Mouse (Mus musculus): ENCODE data around the gene Tnfrsf8. TPM values are rescaled to one million over a fixed set of nuclear protein-coding genes. Genes with fewer than 3 reads are reported as not detected.
"Not testable (repeated sequence)": the region's sequence is repeated elsewhere in the genome, so short reads cannot be mapped to it uniquely, and the experiment has no call there.

The Tnfrsf8 gene
- polyA plus RNA-seq (2015; fragmentation: Nextera tagmentation; extraction: Ambion mirVana): 0.08 and 0.18 TPM in 2 replicates

DNA sequence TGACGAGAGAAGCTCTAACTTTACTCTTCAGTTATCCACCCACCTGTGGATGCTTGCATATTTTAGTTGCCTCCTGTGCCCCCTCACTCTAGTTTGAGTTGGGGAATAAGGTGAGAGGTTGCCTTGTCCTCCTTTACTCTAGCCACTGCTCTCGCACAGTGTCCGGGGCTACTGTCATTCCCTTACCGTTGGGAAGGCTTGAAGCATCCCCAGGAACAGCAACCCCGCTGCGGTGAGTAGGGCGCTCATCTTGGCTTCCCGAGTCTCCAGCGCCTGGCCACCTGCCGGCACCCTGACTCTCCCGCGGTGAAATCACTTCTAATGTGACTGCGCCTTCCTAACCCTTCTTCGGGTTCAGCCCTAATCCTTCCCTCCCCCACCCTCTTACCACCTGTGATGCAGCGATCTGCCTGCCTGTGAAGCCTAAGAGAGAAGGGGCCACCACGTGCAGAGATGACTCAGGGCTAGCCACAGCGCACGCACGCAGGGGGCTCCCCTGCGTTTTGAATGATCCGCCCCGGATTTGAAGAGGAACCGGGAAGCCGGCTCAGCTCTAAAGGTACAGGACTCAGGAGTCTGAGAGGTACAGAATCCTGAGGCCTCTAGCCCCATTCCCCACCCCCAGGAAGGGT is at the start of gene Tnfrsf8:
Gene Tnfrsf8, minus strand, starts transcription at position 329 of the 632 bp plus-strand sequence.
- no peaks in the 10 kb centered on the region for H3K36me3 ChIP-seq (ENCODE audit: poor library complexity, severe bottlenecking)
- WGBS: 4% methylated on average over 19 of the region's 24 CpGs

DNA sequence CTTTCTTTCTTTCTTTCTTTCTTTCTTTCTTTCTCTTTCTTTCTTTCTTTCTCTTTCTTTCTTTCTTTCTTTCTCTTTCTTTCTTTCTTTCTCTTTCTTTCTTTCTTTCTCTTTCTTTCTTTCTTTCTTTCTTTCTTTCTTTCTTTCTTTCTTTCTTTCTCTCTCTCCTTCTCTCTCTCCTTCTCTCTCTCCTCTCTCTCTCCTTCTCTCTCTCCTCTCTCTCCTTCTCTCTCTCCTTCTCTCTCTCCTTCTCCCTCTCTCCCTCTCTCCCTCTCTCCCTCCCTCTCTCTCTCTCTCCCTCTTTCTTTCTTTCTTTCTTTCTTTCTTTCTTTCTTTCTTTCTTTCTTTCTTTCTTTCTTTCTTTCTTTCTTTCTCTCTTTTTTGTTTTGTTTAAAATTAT is 46.7 kb upstream of the Tnfrsf8 start:
- H3K27me3 ChIP-seq; ATAC-seq; H3K9me3 ChIP-seq (replicated peaks); H3K4me2 ChIP-seq; H3K4me3 ChIP-seq; H3K9ac ChIP-seq; H3K4me1 ChIP-seq; H3K36me3 ChIP-seq (ENCODE audit: poor library complexity, severe bottlenecking); H3K27ac ChIP-seq: not testable (repeated sequence)

More for the DNA sequence above, at the start of gene Tnfrsf8:
- Histone ChIP-seq H3K4me3 (no peak within 1 kb of the TSS), H3K4me1 (no peaks in the 10 kb centered on the region), H3K9me3 (replicated peaks) (no peaks in the 10 kb centered on the region), H3K4me2 (no peak within 1 kb of the TSS), H3K9ac (no peak within 1 kb of the TSS), H3K27ac (no peak within 1 kb of the TSS), H3K27me3 (peaks cover 12% of the 10 kb centered on the region; the same call in 1 of the 2 replicates)
- ATAC-seq: no peak

DNA sequence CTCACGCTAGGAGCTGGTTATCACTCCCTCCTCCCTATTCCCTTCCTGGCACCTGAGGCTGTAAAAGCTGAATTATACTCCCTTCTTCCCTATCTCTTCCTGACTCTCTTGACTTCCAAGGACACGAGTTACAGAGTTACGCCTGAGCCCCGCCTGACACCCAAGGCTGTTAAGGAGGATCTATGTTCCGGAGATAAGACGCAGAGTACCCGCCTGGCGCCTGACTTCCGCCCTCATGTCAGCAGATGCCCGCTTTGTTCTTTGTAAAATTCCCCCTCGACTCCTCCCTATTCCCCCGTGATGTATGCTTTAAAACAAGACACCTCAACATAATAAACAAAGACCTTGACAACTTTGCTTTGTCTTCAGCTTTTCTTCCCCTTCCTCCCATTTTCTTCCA is 46.1 kb upstream of the Tnfrsf8 start:
- no peaks in the 10 kb centered on the region for H3K4me1 ChIP-seq
- no peaks in the 10 kb centered on the region for H3K27me3 ChIP-seq
- H3K9ac ChIP-seq: no peak overlapping the region
- 41% methylated on average over 12 of the region's 12 CpGs for WGBS
- no peak overlapping the region for H3K27ac ChIP-seq
- H3K4me3 ChIP-seq: no peak overlapping the region
- no peak overlapping the region for H3K4me2 ChIP-seq
- H3K9me3 ChIP-seq (replicated peaks): no peaks in the 10 kb centered on the region
- ATAC-seq: no peak
- H3K36me3 ChIP-seq (ENCODE audit: poor library complexity, severe bottlenecking): no peaks in the 10 kb centered on the region

DNA sequence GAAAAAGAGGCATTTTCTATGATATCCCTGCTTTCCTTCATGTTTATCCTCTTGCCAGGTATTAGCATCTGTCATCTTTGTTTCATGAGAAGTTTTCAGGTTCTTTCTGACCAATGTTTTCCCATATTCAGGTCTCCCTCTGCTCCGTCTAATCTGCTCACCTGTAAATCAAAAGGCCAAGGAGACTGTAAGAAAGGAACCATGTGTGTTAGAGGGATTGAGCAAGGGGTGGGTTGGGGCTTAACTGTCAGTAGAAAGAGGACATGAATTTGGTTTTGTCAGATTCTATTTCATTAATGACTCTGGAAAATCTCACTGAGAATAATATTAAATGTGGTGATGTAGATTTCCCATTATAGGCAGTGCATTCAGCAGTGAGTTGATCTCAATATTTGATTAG is 45.6 kb upstream of the Tnfrsf8 start:
- Histone ChIP-seq H3K36me3 (ENCODE audit: poor library complexity, severe bottlenecking) (no peaks in the 10 kb centered on the region), H3K4me2 (no peak overlapping the region), H3K9me3 (replicated peaks) (no peaks in the 10 kb centered on the region), H3K9ac (no peak overlapping the region), H3K27me3 (no peaks in the 10 kb centered on the region), H3K4me1 (no peaks in the 10 kb centered on the region), H3K27ac (no peak overlapping the region), H3K4me3 (no peak overlapping the region)
- WGBS: 89% methylated on average over 1 of the region's 1 CpGs
- ATAC-seq: no peak

DNA sequence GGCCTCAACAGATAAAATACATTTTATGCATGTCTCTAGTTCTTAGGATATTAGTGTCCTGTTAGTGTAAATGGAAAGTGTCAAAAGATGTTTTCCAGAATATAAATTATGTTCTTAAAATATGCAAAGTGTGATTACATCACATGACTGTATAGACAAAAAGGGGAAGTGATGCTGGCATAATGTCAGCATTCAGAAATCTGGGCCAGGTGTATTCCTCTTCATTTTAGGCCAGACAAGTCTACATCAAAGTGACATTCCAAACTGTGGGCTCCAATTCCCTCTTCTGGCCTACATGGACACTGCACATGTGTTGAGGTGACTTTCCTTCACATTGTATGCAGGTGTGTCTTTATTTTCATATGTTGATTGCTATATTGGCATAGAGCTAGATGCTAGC is 41.3 kb upstream of the Tnfrsf8 start:
- H3K27me3 ChIP-seq: no peaks in the 10 kb centered on the region
- H3K27ac ChIP-seq: no peak overlapping the region
- H3K36me3 ChIP-seq (ENCODE audit: poor library complexity, severe bottlenecking): no peaks in the 10 kb centered on the region
- H3K9ac ChIP-seq: no peak overlapping the region
- no peaks in the 10 kb centered on the region for H3K9me3 ChIP-seq (replicated peaks)
- no peak for ATAC-seq
- no peaks in the 10 kb centered on the region for H3K4me1 ChIP-seq
- H3K4me2 ChIP-seq: no peak overlapping the region
- no peak overlapping the region for H3K4me3 ChIP-seq

DNA sequence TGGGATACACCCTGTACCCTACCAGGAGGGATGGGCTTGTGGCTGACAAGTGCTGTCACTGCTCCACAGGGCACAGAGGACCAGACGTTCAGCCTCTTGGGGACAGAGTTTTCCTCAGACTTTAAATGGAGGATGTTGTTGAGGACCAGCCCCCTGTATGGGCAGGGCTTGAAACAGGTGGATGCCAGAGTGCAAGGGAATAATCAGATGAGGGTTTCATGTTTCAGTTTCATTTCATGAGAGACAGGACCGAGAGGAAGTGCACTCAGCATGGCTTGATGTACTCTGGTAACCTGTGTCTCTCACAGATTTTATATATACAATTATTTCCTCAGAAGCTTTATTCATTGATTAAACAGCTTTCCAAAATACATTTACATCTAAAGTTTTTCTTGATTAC is 38.9 kb upstream of the Tnfrsf8 start:
- no peak for ATAC-seq
- WGBS: 57% methylated on average over 2 of the region's 2 CpGs
- Histone ChIP-seq H3K9ac (no peak overlapping the region), H3K4me2 (no peak overlapping the region), H3K4me1 (no peaks in the 10 kb centered on the region), H3K36me3 (ENCODE audit: poor library complexity, severe bottlenecking) (no peaks in the 10 kb centered on the region), H3K4me3 (no peak overlapping the region), H3K9me3 (replicated peaks) (no peaks in the 10 kb centered on the region; the same call in 1 of the 2 replicates), H3K27me3 (no peaks in the 10 kb centered on the region), H3K27ac (no peak overlapping the region)

DNA sequence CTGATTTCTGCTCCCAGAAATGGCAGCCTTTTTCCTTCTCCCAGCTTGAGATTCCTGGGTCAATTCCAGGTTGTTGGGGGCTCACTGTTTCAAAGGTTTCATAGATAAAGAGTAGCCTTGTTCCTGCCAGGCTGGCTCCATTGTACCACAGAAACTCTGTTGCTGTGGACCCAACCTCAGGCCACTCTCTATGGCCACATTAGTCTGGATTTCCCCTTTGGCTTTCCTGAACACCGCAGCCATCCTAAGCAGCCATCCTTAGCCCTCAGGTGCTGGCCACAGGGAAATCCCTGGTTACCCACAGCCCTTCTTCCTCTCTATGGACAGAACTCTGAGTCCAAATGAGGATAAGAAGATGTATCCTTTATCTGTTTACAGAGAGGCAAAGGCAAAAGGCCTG is 30.0 kb upstream of the Tnfrsf8 start:
- Histone ChIP-seq H3K4me1 (no peaks in the 10 kb centered on the region), H3K27ac (no peak overlapping the region), H3K9me3 (replicated peaks) (no peaks in the 10 kb centered on the region), H3K9ac (no peak overlapping the region), H3K27me3 (no peaks in the 10 kb centered on the region), H3K36me3 (ENCODE audit: poor library complexity, severe bottlenecking) (no peaks in the 10 kb centered on the region), H3K4me2 (no peak overlapping the region), H3K4me3 (no peak overlapping the region)
- 89% methylated on average over 1 of the region's 1 CpGs for WGBS
- ATAC-seq: no peak

DNA sequence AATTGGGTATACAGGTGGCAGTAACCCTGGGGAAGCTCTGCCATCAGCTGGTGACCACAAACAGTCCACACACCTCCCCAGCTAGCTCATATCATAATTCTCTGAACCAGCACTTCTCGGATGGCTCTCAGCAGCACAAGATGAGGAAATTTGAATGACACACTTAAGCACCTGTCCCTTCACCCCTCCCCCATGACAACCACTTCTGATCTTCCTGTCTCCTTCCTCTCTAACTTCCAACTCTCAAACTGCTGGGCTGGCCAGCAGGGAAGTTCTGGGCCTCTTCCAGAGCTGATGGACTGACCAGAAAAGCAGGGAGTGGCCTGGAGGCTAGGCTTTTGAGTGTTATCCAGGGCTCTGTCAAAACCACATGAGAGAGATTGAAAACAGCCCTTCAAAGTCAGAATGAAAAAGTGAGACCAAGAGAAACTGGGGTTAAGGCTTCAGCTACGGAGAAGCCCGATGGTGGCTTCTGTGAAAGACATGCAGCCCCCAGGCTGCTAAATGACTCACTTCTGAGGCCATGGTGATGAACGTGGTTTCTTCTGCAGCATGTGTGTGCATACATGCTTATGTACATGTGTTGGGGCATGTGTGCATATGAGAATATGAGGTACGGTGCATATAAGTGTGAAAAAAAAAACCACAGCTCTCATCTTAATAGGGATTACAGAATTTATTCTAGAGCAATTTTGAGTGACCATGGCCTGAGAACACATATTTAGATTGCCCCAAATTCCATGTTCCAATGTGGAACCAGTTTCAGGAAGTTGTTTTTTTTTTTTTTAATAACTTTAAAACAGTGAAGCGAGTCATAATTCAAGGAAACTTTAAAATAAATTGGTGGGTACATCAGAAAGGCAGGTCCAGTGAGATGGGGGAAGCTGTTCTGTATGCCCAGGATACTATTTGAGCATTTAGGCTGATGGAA is 27.2 kb upstream of the Tnfrsf8 start:
- Histone ChIP-seq H3K4me2 (no peak overlapping the region), H3K9me3 (replicated peaks) (no peaks in the 10 kb centered on the region), H3K27me3 (no peaks in the 10 kb centered on the region), H3K36me3 (ENCODE audit: poor library complexity, severe bottlenecking) (no peaks in the 10 kb centered on the region), H3K9ac (no peak overlapping the region), H3K4me1 (no peaks in the 10 kb centered on the region), H3K27ac (no peak overlapping the region), H3K4me3 (no peak overlapping the region)
- WGBS: 89% methylated on average over 6 of the region's 6 CpGs
- no peak for ATAC-seq

DNA sequence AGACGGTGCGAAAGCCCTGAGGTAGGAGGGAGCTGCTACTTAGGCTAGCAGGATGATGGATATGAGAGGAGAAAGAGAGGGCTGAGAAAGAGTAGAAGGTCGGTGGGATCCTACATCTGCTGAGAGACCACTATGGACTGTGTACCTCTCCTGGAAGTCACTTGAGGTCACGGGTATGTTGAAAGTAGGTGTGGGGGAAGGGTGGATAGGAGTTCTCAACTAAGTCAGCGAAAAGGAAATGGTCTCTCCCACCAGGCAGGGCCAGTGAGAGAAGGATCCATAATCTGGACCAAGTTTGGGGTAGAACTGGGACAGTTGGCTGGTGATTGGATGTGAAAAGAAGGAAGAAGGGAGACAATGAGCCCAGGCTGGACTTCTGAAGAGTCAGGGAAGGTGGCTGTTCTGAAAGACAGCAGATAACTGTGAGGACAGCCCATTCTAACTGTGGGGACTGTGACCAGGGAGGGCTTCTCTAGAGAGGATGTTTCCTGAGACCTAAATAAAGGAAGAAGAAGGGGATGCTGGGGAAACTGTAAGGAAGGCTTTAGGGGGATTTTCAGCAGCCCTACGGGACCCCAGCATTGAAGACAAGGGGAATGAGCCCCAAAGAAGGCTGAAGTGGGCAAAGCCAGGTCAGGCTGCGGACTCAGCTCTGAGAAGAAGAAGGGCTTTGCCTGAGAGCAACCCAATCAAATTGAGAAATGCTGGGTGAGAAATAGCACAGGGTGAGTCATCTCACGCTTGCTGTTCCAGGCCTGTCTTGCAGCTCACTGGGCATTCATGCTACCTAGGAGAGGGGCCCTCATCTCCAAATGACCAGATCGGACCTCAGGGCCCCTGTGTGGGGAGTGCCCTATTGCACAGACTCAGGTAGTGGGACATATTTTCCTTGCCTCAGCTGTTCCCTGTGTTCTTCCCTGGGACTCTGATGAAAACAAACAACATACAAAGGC is 23.2 kb upstream of the Tnfrsf8 start:
- Histone ChIP-seq H3K4me3 (no peak overlapping the region), H3K27ac (no peak overlapping the region), H3K36me3 (ENCODE audit: poor library complexity, severe bottlenecking) (no peaks in the 10 kb centered on the region), H3K4me1 (no peaks in the 10 kb centered on the region), H3K27me3 (no peaks in the 10 kb centered on the region), H3K4me2 (no peak overlapping the region), H3K9me3 (replicated peaks) (no peaks in the 10 kb centered on the region; the same call in 1 of the 2 replicates), H3K9ac (no peak overlapping the region)
- 84% methylated on average over 9 of the region's 9 CpGs for WGBS
- ATAC-seq: no peak

DNA sequence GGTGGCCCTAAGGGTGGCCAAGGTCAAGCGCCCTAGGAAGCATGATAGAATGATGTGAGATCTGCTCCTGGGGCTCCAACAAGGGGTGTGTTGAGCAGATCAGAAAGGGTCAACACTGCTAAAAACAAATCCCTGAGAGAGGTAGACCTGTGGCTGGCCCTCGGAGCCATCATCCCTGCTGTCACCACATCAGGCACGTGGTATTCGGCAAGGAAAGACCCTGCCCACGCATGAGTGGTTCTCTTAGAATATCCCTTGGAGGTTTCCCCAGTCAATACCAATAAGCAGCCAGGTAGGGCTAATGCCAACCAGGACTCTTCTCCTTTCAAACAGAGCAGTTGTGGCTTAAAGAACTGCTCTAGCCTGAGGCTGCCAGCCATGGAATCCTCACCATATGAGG is 21.6 kb upstream of the Tnfrsf8 start:
- no peaks in the 10 kb centered on the region; the same call in 1 of the 2 replicates for H3K9me3 ChIP-seq (replicated peaks)
- 85% methylated on average over 5 of the region's 5 CpGs for WGBS
- no peaks in the 10 kb centered on the region for H3K4me1 ChIP-seq
- H3K36me3 ChIP-seq (ENCODE audit: poor library complexity, severe bottlenecking): no peaks in the 10 kb centered on the region
- H3K9ac ChIP-seq: no peak overlapping the region
- H3K4me2 ChIP-seq: no peak overlapping the region
- ATAC-seq: no peak
- H3K4me3 ChIP-seq: no peak overlapping the region
- H3K27ac ChIP-seq: no peak overlapping the region
- H3K27me3 ChIP-seq: no peaks in the 10 kb centered on the region

DNA sequence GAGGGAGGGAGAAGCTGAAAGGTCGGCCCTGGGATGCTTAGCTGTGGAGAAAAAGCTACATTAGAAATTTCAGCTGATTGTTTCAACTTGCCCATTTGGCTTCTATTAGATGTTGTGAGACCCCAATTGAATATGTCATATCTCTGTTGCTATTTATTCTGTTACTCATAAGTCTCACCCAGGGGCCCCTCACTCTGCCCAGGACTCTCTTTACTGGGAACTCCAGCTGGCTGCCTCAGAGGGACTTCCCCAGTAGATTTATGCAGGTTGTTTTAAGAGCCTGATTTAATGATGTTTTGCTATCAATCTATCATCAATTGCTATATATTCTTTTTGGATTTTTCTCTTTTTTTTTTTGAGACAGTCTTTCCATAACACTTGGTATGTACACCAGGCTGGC is 21.1 kb upstream of the Tnfrsf8 start:
- Histone ChIP-seq H3K27ac (no peak overlapping the region), H3K9ac (no peak overlapping the region), H3K36me3 (ENCODE audit: poor library complexity, severe bottlenecking) (no peaks in the 10 kb centered on the region), H3K27me3 (no peaks in the 10 kb centered on the region), H3K9me3 (replicated peaks) (no peaks in the 10 kb centered on the region; the same call in 1 of the 2 replicates), H3K4me1 (no peaks in the 10 kb centered on the region), H3K4me3 (no peak overlapping the region), H3K4me2 (no peak overlapping the region)
- 77% methylated on average over 1 of the region's 1 CpGs for WGBS
- ATAC-seq: no peak

DNA sequence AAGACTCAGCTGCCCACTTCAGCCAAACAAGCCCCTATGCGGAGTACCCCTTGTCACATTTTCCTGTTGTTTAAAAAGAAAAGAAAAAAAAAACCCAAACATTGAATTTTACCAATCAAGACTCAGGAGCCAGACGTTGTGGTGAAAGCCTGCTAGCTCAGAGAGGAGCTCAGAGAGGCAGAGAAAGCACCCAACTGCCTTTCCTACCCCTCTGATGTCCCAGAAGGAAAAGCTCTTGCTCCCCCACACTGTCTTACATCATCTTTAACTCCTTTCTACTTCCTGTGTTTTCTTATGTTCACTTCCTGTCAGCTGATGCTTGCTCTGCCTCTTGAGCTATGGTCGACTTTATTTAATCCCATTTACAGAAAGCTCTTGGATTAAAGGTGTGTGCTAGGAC is 8.7 kb upstream of the Tnfrsf8 start:
- Histone ChIP-seq H3K36me3 (ENCODE audit: poor library complexity, severe bottlenecking) (no peaks in the 10 kb centered on the region), H3K4me3 (no peak overlapping the region), H3K9ac (no peak overlapping the region), H3K9me3 (replicated peaks) (no peaks in the 10 kb centered on the region; the same call in 1 of the 2 replicates), H3K27ac (no peak overlapping the region), H3K27me3 (no peaks in the 10 kb centered on the region), H3K4me2 (no peak overlapping the region), H3K4me1 (no peaks in the 10 kb centered on the region)
- ATAC-seq: no peak
- WGBS: 67% methylated on average over 3 of the region's 3 CpGs
